Mouse (Mus musculus) myocyte (in vitro differentiated cells): Measurements from ENCODE around the gene Usp24. TPM values are rescaled to one million over a fixed set of nuclear protein-coding genes. Genes with fewer than 3 reads are reported as not detected.

Experiments
- H3K27me3 ChIP-seq: one replicate; pipeline ENCODE4 v1.6.1; 2011; ENCODE audit not compliant: control insufficient read depth, insufficient read depth, insufficient read length
- H3K36me3 ChIP-seq: one replicate; pipeline ENCODE4 v1.6.1; 2011; ENCODE audit not compliant: control insufficient read depth, insufficient read depth
- H3K4me2 ChIP-seq: one replicate; pipeline ENCODE4 v1.6.1; 2011; ENCODE audit warnings: low read depth, control low read depth
- H3K4me3 ChIP-seq: one replicate; pipeline ENCODE4 v1.5.1; 2011; ENCODE audit warnings: mild to moderate bottlenecking, control low read depth, moderate library complexity
- H3K79me2 ChIP-seq: one replicate; pipeline ENCODE4 v1.6.1; 2011; ENCODE audit not compliant: control insufficient read depth, insufficient read depth
- H3ac ChIP-seq: one replicate; pipeline ENCODE4 v1.6.1; 2011; ENCODE audit not compliant: control insufficient read depth, insufficient read length
- TCF3 ChIP-seq: IDR thresholded peaks from one replicate; pipeline ENCODE4 v1.6.1; 2011; ENCODE audit warnings: low read depth, control low read depth; ENCODE audit not compliant: insufficient read length
- polyA plus RNA-seq: library from polyadenylated mRNA; unstranded; fragments of >200 nt; fragmentation: generic; extraction: Trizol; gene quantifications from one replicate; pipeline ENCODE4 v1.2.1, GENCODE M21; 2012; ENCODE audit warnings: missing spikeins

Usp24 gene
- polyA plus RNA-seq, 1 experiment: 5.3 TPM

DNA sequence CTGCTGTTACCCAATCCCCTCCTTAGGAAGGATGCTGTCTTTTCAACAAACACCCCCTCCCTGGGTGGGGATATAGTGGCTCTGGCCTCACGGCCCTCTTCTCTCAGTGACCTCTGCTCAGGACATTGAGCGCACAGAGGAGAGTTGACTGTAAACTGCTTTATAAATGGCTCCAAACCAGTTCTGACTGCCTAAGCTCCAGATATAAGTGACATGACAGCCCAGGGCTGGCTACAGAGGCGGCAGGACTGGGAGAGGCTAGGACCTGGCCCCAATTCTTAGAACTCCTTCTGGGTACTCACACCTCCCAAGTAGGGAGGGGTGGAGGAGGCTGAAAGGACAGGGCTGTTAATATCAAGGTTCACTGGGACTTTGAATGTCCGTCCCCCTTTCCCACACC, 174.6 kb downstream of the Usp24 start:
- TF ChIP-seq TCF3: no peak
- Histone ChIP-seq H3K4me3 (no peak overlapping the region), H3K27me3 (peaks cover 29% of the 10 kb centered on the region), H3K36me3 (no peaks in the 10 kb centered on the region), H3ac (no peak overlapping the region), H3K79me2 (no peaks in the 10 kb centered on the region), H3K4me2 (no peak overlapping the region)

Other genes with a start within 250 kb of the Usp24 start
- 5.9 TPM for gene Pcsk9, start 148.1 kb downstream of the Usp24 start, polyA plus RNA-seq
- not detected for gene Bsnd, start 176.1 kb downstream of the Usp24 start, polyA plus RNA-seq
- 116 TPM for gene Dhcr24, start 244.8 kb downstream of the Usp24 start, polyA plus RNA-seq